Mouse (Mus musculus) thymus, adult 2 months (tissue): ENCODE data around the gene Zp3. TPM values are rescaled to one million over a fixed set of nuclear protein-coding genes. Genes with fewer than 3 reads are reported as not detected.

Experiments used
- DNase-seq: peaks from one replicate; pipeline ENCODE4 v3.0.0; 2021
- H3K27ac ChIP-seq: fragments of 200-500 bp; 2 replicates; pipeline ENCODE4 v1.5.1; 2012; ENCODE audit warnings: low read length, control low read depth; ENCODE audit not compliant: control insufficient read depth, insufficient read depth
- H3K27me3 ChIP-seq: fragments of 200-500 bp; 2 replicates; pipeline ENCODE4 v1.6.1; 2012; ENCODE audit warnings: mild to moderate bottlenecking, low read length, moderate library complexity, mixed read lengths; ENCODE audit not compliant: control insufficient read depth, insufficient read depth
- H3K36me3 ChIP-seq: fragments of 200-500 bp; 2 replicates; pipeline ENCODE4 v1.6.1; 2012; ENCODE audit warnings: mild to moderate bottlenecking, low read length, moderate library complexity; ENCODE audit not compliant: control insufficient read depth, insufficient read depth
- H3K4me1 ChIP-seq: fragments of 200-500 bp; replicated peaks from 2 replicates; pipeline ENCODE4 v1.6.1; 2012; ENCODE audit warnings: low read length; ENCODE audit not compliant: control insufficient read depth, insufficient read depth
- H3K4me3 ChIP-seq: fragments of 200-500 bp; 2 replicates; pipeline ENCODE4 v1.5.1; 2012; ENCODE audit warnings: mild to moderate bottlenecking, low read length, control low read depth, moderate library complexity; ENCODE audit not compliant: control insufficient read depth, insufficient read depth
- CTCF ChIP-seq: fragments of 200-500 bp; IDR thresholded peaks from 2 replicates; pipeline ENCODE4 v1.5.1; 2012; ENCODE audit warnings: mild to moderate bottlenecking, control low read depth, low read length, moderate library complexity, borderline replicate concordance; ENCODE audit not compliant: control insufficient read depth, poor library complexity, insufficient read depth; ENCODE audit errors: extremely low read depth
- POLR2A ChIP-seq: fragments of 200-500 bp; IDR thresholded peaks from 2 replicates; pipeline ENCODE4 v1.6.1; 2012; ENCODE audit warnings: mild to moderate bottlenecking, low read length, control low read depth, moderate library complexity; ENCODE audit not compliant: control insufficient read depth, poor library complexity, insufficient read depth; ENCODE audit errors: extremely low read depth
- WGBS: fragments of 180-500 bp; shearing (Covaris S2); methylation state at CpG from one replicate; pipeline ENCODE4 v1.1.7; 2018; 5-methylcytosine and 5-hydroxymethylcytosine counted together
- polyA plus RNA-seq: library from polyadenylated mRNA; depleted of rRNA; stranded (reverse); fragments of >200 nt; gene quantifications from 2 replicates; pipeline ENCODE4 v1.2.3, GENCODE M21; 2012

The Zp3 gene
- polyA plus RNA-seq, 1 experiment, result 1.1 TPM

DNA sequence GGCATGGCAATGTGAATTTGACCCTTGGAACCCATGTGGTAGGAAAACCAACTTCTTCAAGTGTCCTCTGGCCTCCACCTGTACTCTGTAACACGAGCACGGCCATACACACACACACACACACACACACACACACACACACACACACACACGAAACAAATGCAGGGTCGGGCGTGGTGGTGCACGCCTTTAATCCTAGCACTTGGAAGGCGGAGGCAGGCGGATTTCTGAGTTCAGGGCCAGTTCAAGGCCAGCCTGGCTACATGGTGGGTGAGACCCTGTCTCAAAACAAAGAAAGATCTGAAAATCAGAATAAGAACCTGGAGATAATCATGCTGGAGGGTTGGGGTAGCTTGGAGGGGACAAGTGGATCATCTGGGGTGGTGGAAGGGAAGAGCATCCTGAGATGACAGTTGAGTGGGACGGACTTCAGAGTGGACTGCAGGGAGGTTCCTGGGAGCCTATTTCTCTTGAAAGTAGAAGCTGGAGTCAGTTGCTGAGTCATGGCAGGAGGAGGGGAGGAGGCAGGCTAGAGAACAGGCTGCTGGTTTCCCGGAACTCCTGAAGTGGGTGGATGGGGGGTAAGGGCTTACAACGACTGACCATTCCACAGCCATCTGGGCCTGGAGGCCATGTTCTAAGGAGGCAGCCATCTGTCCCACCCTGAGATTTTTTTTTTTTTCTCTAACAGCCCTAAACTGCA, 29.0 kb upstream of the Zp3 start:
- 75% methylated on average over 11 of the region's 11 CpGs for WGBS
- TF ChIP-seq CTCF (no peak), POLR2A (no peak)
- no peak overlapping the region for H3K27ac ChIP-seq
- no peaks in the 10 kb centered on the region for H3K36me3 ChIP-seq
- H3K4me1 ChIP-seq, result no peaks in the 10 kb centered on the region
- no peaks in the 10 kb centered on the region for H3K27me3 ChIP-seq
- H3K4me3 ChIP-seq, result no peak overlapping the region
- no peak for DNase-seq

DNA sequence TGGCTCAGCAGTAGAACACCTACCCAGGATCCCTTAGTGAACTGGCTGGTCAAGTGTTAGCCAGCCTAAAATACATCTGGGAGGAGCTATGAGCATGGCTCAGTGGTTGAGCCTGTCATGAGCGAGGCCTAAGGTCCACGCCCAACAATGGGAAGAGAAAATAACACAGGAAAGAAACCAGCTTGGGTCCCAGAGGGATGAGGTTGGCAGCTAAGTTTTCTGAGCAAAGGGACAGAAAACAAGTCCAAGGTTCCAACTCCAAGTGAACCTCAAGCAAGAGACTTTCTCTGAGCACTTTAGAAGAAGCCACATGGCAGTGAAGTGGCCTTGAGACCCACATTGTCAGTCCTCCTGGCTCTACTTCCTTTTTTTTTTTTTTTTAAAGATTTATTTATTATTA, 28.2 kb upstream of the Zp3 start:
- H3K27ac ChIP-seq, result no peak overlapping the region

DNA sequence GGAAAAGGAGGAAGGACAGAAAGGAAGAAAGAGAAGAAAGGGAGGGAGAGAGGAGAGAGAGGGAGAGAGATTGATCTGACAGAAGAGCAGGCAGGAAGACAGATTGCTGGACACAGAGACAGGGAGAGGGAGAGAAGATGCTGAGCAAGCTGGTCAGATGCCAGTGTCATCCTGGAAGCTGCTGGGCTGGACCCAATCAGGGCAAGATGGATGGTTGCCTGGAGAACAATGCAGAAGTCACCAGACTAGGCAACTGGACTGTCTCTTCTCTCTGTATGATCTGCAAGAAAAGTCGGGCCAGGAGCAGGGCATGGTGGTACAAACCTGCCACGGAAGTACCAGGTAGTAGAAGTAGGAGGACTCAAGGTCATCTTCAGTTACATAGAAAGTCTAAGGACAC, 27.1 kb upstream of the Zp3 start:
- no peaks in the 10 kb centered on the region for H3K27me3 ChIP-seq
- no peaks in the 10 kb centered on the region for H3K36me3 ChIP-seq
- 91% methylated on average over 2 of the region's 2 CpGs for WGBS
- no peak for TF ChIP-seq CTCF
- no peak for TF ChIP-seq POLR2A
- H3K4me3 ChIP-seq, result no peak overlapping the region
- H3K27ac ChIP-seq, result no peak overlapping the region
- peaks cover 9% of the 10 kb centered on the region for H3K4me1 ChIP-seq
- DNase-seq, result no peak

More for the DNA sequence above, 28.2 kb upstream of the Zp3 start:
- Histone ChIP-seq H3K36me3 (no peaks in the 10 kb centered on the region), H3K27me3 (no peaks in the 10 kb centered on the region), H3K4me3 (no peak overlapping the region), H3K4me1 (peaks cover 1% of the 10 kb centered on the region)
- 93% methylated on average over 2 of the region's 2 CpGs for WGBS
- TF ChIP-seq CTCF (no peak), POLR2A (no peak)
- no peak for DNase-seq

- Histone ChIP-seq H3K27ac (peak overlapping the region; percentile 82), H3K4me3 (no peak overlapping the region; the same call in 1 of the 2 replicates), H3K36me3 (no peaks in the 10 kb centered on the region), H3K4me1 (peaks cover 20% of the 10 kb centered on the region), H3K27me3 (no peaks in the 10 kb centered on the region)
- TF ChIP-seq CTCF (no peak), POLR2A (no peak)
- DNase-seq, result no peak
- WGBS, result 49% methylated on average over 9 of the region's 9 CpGs
Measured at GRCm38 (mm10) chr5:135956300-135957206, 23.3 kb upstream of the Zp3 start.

DNA sequence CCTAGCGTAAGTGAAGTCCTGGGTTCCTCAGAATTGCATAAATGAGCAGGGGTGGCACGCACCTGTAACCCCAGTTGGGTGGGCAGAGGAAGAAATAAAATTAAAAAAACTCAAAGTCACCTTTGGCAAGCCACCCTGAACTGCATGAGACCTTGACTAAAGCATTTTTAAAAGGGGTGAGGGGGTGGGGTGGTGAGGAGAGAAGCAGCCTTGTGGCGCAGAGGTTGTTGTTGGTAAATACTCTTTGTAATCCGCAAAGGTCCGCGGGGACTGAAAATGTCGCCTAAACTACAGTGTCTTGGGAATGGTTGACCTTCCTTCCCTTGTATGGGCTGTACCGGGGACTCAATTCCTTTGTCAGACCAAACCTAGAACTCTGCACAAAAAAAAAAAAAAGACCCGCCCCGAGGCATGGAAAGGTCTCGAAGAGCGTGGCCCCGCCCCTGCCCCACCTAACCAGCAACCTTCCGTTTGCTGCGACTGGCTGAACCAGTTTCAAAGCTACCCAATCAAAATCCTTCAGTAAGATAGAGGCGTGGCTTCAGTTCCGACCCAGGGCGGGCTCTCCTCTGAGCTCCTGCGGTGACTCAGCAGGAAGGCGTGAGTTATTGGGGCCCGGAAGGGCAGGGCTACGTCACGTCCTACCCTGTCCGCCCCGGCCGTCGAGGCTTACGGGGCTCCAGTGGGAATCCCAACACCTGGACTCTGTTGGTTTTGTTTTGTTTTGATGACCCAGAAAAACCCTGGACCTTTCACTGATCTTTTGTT, 22.5 kb upstream of the Zp3 start:
- 5% methylated on average over 28 of the region's 28 CpGs for WGBS
- peaks cover 24% of the 10 kb centered on the region for H3K4me1 ChIP-seq
- TF ChIP-seq POLR2A, result peak; percentile 75
- peak; percentile 66; the same call in 1 of the 2 replicates for TF ChIP-seq CTCF

DNA sequence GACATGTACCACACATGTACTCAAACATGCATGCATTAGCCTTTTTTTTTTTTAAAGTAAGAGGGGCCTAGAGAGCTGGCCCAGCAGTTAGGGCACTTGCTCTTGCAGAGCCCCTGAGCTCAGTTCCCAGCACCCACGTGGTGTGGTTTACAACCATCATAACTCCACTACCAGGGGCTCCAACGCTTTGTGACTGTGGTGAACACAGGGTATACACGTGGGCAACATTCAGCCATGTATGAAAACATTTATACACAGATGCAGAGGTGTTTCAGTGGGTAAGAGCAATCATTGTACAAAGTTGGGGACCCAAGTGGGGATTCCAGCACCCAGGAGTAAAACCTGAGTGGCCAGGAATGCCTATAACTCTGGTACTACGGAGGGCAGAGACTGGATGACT, 21.5 kb upstream of the Zp3 start:
- Histone ChIP-seq H3K27ac (no peak overlapping the region), H3K27me3 (no peaks in the 10 kb centered on the region), H3K4me1 (peaks cover 27% of the 10 kb centered on the region), H3K36me3 (no peaks in the 10 kb centered on the region), H3K4me3 (no peak overlapping the region)
- TF ChIP-seq POLR2A, result no peak
- no peak for TF ChIP-seq CTCF
- 92% methylated on average over 4 of the region's 4 CpGs for WGBS
- DNase-seq, result no peak

More for the DNA sequence above, 22.5 kb upstream of the Zp3 start:
- Histone ChIP-seq H3K4me3 (peak overlapping the region; percentile 39), H3K27me3 (no peaks in the 10 kb centered on the region), H3K36me3 (no peaks in the 10 kb centered on the region), H3K27ac (peak overlapping the region; percentile 82)
- DNase-seq, result peak; percentile 93

GRCm38 (mm10) chr5:135959911-135960310, 20.0 kb upstream of the Zp3 start:
- Histone ChIP-seq H3K27me3 (no peaks in the 10 kb centered on the region), H3K27ac (no peak overlapping the region), H3K36me3 (no peaks in the 10 kb centered on the region), H3K4me3 (no peak overlapping the region), H3K4me1 (peaks cover 29% of the 10 kb centered on the region)
- no peak for DNase-seq
- 97% methylated on average over 7 of the region's 7 CpGs for WGBS
- TF ChIP-seq CTCF, result no peak
- no peak for TF ChIP-seq POLR2A
